Mouse (Mus musculus) monocyte, adult 2 months (primary cell): ENCODE data around the gene Cacng6.

Experiments used
- DNase-seq, 2 experiments: peaks; one replicate each; pipeline ENCODE4 v3.0.0; 2022; ENCODE audit warnings: low spot score in 2 of 2, low read depth in 1 of 2

The Cacng6 gene

DNA sequence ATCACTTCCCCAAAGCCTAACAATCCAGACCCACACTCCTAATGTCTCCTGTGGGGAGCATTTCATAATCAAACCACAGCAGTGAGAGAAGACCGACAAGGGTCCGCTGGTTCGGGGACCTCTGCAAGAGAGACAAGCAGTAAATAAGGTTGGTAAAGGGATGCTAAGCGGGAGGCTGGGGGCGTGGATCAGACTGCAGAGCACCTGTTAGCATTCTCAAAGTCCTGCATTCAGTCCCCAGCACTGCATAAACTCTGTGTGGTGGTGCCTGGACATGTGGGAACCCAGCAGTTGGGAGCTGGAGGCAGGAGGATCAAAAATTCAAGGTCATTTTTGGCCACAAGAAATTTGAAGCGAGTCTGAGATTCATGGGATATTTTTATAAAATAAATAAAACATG, 4.1 kb upstream of the Cacng6 start:
- no peak for DNase-seq

DNA sequence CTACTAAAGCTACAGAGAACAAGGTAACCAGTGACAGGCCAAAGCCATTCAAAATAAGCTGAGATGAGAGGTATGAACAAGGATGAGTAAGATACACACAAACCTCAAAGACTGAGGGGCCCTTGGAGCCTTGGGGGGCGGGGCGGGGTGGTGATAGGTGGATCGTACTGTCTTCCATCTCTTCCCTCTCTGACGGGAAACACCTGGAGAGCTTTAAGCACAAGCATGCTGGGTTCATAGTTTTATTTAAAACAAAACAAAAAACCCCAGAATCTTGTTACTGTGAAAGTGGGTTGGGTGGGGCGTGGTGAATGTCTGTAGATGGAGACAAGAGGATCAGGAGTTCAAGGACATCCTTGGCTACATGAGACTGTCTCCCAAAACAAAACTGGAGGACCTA, 3.5 kb upstream of the Cacng6 start:
- DNase-seq, result no peak

DNA sequence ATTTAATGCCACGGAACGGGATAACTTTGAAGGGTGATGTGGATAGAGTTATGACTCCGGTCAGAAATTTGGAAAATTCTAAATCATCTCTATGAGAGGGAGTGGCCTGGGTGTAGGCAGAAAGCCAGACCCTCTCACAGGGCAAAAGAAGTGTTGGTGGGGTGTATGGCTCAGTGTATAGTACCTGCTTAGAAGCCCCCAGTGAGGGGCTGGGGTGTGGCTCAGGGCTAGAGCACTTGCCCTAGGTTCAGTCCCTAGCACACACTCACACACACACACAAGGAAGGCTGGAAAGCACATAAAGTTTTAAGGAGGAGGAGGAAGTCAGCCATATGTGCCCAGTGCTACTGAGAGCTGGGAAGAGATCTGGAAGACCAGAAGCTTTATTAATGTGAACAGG, 2.7 kb upstream of the Cacng6 start:
- DNase-seq, result no peak

DNA sequence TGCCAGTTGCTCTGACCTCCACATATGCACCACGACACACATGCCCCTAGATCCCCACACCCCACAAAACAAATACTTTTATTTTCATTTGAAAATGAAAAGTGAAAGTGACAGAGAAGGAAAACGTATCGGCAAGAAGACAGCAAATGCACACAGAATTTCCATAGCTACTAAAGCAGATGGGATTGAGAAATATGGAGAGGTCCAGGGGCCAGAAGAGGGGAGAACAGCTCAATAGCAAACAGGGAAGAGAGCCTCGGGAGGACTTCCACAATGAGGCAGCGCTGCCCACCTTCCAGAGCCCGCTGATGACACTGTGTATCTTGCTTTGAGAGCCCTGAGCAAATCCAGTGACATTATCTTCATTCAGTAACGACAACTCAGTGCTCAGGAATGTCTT, 1.9 kb upstream of the Cacng6 start:
- no peak for DNase-seq

DNA sequence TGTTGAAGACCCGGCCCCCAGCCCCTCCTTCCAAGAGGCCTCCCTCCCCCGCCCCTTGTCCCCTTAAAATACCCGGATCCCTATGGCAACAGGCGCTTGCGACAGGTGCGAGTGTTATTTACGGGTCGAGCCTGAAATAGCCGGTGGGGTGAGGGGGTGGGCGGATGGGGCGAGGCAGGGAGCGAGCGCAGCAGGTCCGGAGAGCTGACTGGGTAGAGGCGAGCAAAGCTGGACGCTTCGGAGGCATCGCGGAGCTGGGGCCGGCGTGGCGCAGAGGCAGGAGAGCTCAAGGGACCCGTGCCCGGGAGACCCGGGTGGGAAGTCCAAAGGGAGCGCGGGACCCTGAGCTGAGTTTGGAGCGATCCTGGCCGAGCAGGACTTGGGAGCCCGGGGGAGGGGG, 565 bp upstream of the Cacng6 start:
- DNase-seq, result no peak

DNA sequence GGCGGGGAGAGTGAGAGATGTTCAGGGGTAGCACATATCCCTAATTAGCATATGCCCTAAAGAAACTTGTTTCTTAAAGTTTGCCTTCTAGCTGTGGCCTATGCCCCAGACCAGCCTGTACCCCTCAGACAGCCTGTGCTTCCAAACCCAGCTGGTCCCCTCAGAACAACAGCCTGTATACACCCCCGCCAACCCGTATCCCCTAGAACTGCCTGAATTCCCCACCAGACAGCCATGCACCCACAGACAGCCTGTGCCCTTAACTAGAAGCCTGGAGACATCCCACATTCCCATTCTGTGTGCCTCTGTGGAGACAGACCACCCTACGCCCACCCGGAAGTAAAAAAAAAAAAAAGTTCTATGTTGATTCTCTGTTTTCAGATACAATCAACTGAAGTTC, 1.1 kb downstream of the Cacng6 start:
- DNase-seq, result no peak

GRCm38 (mm10) chr7:3430161-3430560, 6.2 kb downstream of the Cacng6 start:
- DNase-seq, result no peak

- DNase-seq, result no peak
Measured at GRCm38 (mm10) chr7:3432066-3432465, 8.1 kb downstream of the Cacng6 start.

- no peak for DNase-seq
Measured at GRCm38 (mm10) chr7:3437941-3438340, 13.9 kb downstream of the Cacng6 start.

DNA sequence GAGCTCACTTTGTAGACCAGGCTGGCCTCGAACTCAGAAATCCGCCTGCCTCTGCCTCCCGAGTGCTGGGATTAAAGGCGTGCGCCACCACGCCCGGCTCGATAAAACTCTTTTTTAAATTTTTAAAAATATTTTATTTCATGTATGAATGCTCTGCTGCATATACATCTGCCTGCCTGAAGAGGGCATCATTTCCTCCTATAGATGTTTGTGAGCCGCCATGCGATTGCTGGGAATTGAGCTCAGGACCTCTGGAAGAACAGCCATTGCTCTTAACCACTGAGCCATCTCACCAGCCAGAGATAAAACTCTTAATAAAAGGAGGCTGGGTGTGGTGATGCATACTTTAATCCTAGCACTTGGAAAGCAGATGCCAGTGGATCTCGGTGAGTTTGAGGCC, 16.0 kb downstream of the Cacng6 start:
- DNase-seq, result no peak

- DNase-seq, result no peak
Measured at GRCm38 (mm10) chr7:3440526-3440925, 16.5 kb downstream of the Cacng6 start.

GRCm38 (mm10) chr7:3442476-3443062, 18.6 kb downstream of the Cacng6 start:
- DNase-seq, result peak; percentile 54 to 58

GRCm38 (mm10) chr7:3444678-3445077, 20.7 kb downstream of the Cacng6 start:
- DNase-seq, result no peak

- DNase-seq, result no peak
Measured at GRCm38 (mm10) chr7:3446584-3446983, 22.6 kb downstream of the Cacng6 start.

GRCm38 (mm10) chr7:3447026-3447425, 23.0 kb downstream of the Cacng6 start:
- no peak for DNase-seq

DNA sequence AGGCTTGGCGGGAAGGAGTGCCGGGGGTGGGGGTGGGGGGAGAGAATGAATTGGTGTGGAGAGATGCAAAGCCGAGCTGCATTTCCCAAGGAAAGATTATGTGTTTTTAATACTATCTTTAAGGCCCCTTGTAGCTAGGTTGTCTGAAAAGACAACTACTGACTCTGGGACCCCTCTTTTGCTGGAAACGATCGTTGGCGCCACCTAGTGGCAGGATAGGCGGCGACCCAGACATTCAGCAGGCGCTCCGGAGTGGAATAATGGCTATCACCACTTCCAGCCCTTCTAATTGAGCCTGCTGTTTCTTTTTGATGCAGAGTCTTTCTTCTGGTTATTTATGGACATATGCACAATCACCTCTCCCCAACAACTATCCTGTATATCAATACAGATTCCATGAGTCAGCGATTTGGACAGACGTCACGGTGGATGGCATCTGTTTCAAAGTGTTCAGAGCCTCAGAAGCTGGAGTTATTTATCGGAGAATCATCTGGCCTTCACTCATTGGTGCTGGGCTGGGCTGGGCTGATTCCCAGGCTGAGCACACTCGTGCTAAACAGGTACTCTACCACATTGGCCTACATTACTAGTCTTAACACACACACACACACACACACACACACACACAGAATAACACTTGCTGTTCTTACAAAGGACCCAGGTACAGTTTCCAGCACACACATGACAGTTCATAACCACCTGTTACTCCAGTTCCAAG, 24.9 kb downstream of the Cacng6 start:
- DNase-seq, result peak in 1 of 2 experiments; percentile 18

DNA sequence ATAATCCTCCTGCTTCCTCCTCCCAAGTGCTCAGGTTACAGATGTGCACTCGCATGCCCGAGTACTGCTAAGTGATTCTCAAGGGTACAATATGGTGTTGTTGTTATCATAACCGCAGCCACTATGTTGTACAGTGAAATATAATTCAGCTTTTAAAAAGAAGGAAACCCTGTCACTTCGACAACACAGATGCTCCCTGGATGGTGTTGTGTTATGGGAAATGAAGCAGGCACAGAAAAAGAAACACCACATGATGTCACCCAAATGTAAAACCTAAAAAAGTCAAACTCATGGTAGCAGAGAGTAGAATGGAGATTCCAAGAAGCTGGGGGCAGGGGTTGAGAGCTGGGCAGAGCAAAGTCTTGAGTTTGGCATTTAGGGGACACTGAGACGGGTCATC, 26.7 kb downstream of the Cacng6 start:
- no peak for DNase-seq

GRCm38 (mm10) chr7:3451161-3451560, 27.2 kb downstream of the Cacng6 start:
- DNase-seq, result no peak

DNA sequence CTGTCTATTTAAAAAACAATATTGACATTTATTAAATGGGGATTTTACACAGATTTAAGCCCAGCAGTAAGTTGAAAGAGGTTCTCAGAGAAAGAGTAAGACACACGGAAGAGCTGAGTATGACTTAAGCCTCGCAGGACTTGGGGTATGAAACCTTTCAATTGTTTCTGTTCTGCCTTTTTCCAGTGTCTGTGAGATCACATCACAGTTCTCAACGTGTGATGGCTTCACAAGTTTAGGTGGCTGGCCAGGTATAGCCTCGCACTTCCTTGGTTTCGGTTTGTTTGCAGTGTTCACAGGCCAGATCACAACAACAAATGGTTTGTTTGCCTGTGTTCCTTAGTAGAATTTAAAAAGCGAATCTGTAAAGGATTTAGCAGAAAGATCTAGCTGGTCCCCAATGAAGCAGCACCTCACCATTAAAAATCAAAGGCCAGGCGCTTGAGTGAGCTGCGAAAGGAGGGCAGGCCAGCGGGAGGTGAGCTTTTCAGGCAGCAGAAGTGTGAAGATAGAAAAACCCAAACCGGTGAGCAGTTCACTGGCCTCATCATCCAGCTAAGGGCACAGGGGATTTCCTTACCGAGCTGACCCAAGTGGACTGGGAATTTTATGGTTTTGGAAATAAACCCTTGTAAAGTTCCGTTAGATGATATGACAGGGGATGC, 29.0 kb downstream of the Cacng6 start:
- no peak for DNase-seq

- DNase-seq, result no peak
Measured at GRCm38 (mm10) chr7:3453486-3454183, 29.6 kb downstream of the Cacng6 start.

- no peak for DNase-seq
Measured at GRCm38 (mm10) chr7:3457111-3457840, 33.3 kb downstream of the Cacng6 start.
